Mouse (Mus musculus) cortical plate, adult 2 months (tissue): ENCODE results near the gene Atp13a2. TPM values are rescaled to one million over a fixed set of nuclear protein-coding genes. Genes with fewer than 3 reads are reported as not detected.
A peak's percentile ranks its signal among the peaks of the same experiment; 100 is the strongest.

ENCODE experiments used
- H3K27ac ChIP-seq: fragments of 200-500 bp; 2 replicates; pipeline ENCODE4 v1.5.1; 2012; ENCODE audit warnings: low read length, control low read depth, inconsistent platforms; ENCODE audit not compliant: insufficient read depth
- H3K4me1 ChIP-seq: fragments of 200-500 bp; 2 replicates; pipeline ENCODE4 v1.6.1; 2011; ENCODE audit warnings: low read length; ENCODE audit not compliant: control insufficient read depth, insufficient read depth
- H3K4me3 ChIP-seq: fragments of 200-500 bp; 2 replicates; pipeline ENCODE4 v1.5.1; 2011; ENCODE audit warnings: mild to moderate bottlenecking, low read length, control low read depth; ENCODE audit not compliant: insufficient read depth
- CTCF ChIP-seq: fragments of 200-500 bp; IDR thresholded peaks from 2 replicates; pipeline ENCODE4 v1.5.1; 2011; ENCODE audit warnings: mild to moderate bottlenecking, control low read depth, low read length; ENCODE audit not compliant: insufficient read depth; ENCODE audit errors: extremely low read depth
- POLR2A ChIP-seq: fragments of 200-500 bp; IDR thresholded peaks from 2 replicates; pipeline ENCODE4 v1.6.1; 2011; ENCODE audit warnings: mild to moderate bottlenecking, low read length, control low read depth; ENCODE audit not compliant: insufficient read depth; ENCODE audit errors: extremely low read depth
- polyA plus RNA-seq: library from polyadenylated mRNA; depleted of rRNA; stranded (reverse); fragments of >200 nt; gene quantifications from 2 replicates; pipeline ENCODE4 v1.2.3, GENCODE M21; 2012

The Atp13a2 gene
- polyA plus RNA-seq, 1 experiment, result 187 TPM

DNA sequence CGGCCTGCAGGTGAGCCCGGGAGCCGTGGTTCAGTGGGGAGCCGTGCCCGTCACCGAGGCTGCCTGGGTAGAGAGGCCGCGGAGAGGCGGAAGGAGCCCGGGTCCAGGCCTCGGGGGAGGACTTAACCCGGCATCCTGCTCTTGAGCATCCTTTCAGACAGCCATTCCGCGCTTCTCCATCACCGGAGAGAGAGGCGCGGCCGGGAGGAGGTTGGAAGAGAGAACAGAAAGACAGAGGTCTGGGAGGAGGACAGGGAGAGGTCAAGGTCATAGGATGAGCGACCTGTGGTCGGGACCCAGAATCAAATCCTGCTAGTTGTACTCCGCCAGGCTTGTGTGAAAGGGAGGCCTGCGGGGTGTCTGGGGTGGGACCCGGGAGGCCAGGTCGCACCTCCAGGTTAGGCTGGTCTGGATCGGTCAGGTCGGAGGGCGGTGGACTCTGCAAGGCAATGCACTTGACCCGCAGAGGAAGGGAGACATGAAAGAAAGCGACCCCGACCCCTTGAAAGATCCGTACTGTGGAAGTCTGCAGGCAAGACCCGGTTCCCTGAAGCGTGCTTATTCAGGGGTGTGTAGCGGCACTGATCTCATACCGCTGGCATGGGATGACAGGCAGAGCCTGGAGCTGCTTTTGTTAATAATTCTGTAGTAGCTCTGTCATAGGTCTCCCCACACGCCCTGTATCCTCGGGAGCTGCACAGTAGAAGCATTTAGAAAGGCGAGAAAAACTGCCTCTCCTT lies 25.0 kb upstream of the Atp13a2 start:
- TF ChIP-seq CTCF, result no peak
- TF ChIP-seq POLR2A, result no peak
- peak overlapping the region; percentile 84 for H3K4me3 ChIP-seq
- peaks cover 11% of the 10 kb centered on the region for H3K4me1 ChIP-seq
- H3K27ac ChIP-seq, result peak overlapping the region; percentile 92

DNA sequence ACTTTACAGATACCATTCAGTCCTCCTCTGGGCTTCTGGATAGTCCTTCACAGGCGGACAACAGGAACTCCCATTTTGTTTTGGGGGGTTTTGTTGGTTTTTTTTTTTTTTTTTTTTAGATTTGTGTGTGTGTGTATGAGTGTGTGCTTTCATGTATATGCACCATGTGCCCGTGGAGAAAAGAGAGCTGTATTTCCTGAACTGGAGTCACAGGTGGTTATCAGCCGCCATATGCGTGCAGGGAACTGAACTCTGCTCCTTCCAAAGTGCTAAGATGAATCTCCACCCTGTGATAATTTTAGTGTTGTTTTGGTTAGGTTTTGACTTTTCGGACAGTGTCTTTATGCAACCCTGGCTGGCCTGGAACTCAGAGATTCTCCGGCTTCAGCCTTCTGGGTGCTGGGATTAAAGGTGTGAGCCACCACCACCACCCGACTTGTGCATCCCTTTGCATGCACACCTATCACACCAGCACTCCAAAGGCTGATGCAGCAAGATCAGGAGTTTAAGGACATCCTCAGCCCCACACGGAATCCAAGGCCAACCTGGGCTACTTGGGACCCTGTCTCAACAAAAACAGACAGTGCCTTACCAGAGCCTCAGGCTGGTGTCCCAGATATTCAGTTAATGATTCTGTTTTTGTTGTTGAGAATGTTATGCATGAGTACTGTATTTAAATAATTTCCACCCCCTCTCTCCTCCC lies 24.3 kb upstream of the Atp13a2 start:
- Histone ChIP-seq H3K4me1 (peaks cover 9% of the 10 kb centered on the region), H3K27ac (peak overlapping the region; percentile 92; the same call in 1 of the 2 replicates), H3K4me3 (peak overlapping the region; percentile 84)
- TF ChIP-seq POLR2A (no peak), CTCF (no peak)

DNA sequence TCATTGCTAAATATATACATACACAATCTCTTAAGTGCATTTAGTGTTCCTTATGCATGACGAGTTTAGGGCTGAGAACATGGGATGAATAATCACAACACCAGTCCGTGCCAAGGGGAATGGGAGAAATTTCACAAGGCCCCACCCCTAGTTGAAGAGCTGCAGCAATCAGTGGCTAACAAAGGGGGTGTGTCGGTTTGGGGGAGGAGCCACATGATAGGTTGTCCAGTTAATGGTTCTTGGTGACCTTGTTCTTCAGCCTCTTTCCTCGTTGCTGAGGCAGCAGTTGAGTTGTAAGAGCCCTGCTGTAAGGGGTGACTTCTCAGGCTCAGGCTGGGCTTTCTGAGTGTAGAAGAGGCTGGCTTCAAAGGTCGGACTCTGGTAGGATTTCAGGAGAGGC lies 23.7 kb upstream of the Atp13a2 start:
- no peak overlapping the region for H3K27ac ChIP-seq
- H3K4me3 ChIP-seq, result peak overlapping the region; percentile 84; the same call in 1 of the 2 replicates
- peaks cover 9% of the 10 kb centered on the region for H3K4me1 ChIP-seq
- TF ChIP-seq POLR2A (no peak), CTCF (no peak)

DNA sequence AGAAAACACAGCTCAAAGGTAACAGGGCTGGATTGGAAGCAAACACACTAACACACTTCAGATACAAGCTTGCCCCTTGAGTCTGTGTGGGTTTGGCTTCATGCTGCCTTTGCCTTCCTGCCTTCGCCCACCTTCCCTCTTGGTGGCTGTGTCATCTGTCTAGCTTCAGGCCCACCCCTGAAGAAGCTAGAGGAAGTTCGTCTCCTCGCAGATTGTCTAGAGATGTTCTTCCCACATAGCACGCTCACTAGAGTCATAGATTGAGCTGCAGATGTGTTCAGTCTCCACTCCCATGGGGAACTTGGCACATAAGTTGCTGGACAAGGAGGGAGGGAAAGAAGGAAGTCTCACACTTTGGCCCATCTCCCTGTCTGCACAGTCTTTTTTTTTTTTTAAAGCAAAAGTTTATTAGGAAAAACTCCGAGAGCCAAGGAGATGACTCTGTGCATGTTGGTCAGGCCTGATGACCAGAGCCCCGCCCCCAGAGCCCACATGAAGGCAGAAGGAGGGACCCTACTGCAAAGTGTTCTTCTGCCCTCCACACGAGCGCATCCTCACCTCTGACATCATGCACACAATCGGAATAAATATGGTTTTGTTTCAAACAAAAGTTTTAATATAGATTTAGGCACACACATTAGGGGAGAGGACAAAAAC lies 22.6 kb upstream of the Atp13a2 start:
- Histone ChIP-seq H3K27ac (no peak overlapping the region), H3K4me1 (peaks cover 9% of the 10 kb centered on the region), H3K4me3 (no peak overlapping the region)
- TF ChIP-seq CTCF (no peak), POLR2A (no peak)

DNA sequence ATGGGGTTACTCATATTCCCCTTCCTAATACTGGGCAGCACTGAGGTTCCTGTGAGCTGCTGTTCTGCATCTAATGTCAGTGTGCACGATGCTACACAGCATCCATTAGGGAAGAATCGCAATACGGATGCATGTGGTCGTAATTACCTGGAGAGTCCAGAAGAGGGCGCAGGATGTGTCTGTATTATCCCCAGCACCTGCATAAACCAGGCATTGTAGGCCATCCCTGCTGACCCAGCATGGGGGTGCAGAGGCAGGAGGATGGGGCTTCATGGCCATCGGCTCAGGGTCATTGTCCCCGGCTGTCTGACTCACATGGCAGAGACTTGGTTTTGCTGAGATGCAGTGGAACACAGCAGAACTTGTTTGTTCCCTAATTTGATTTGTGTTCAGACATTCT lies 22.1 kb upstream of the Atp13a2 start:
- H3K27ac ChIP-seq, result no peak overlapping the region
- H3K4me1 ChIP-seq, result peaks cover 9% of the 10 kb centered on the region
- TF ChIP-seq POLR2A, result no peak
- peak; percentile 83 for TF ChIP-seq CTCF
- no peak overlapping the region for H3K4me3 ChIP-seq

DNA sequence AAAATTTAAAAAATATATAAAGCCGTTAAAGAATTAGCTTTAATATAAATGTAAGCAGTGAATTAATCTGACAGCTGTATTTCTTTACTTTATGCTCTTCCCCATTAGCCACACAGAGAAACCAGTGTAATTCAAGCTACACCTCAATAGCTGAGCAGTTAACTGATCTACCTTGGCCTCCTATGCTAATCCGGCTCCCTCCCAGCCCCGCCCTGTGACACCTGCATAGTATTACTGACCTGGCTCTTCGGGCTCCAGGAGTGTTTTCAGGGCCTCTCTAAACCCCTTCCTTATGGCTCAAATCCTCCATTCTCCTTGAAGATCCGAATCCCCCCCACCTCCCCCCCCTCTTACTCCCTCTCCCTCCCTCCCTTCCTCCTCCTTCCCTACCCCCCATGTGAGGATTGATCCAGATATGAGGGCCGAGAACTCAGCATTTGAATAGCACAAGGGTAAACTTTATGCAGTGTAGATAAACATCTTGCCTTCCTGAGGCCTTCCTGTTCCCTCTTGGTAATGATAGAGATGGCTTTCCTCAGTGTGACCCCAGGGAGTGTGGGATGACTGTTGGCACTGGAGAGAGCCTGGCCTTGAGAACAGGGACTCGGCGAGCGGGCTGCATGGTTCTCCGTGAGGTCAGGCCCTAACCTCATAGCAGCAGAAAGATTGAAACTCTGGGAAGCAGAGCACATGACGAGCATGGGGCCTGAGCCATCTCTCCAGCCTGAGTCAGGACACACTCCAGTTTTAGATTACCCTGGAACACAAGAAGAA lies 19.1 kb upstream of the Atp13a2 start:
- Histone ChIP-seq H3K4me3 (no peak overlapping the region), H3K27ac (no peak overlapping the region), H3K4me1 (peaks cover 5% of the 10 kb centered on the region)
- TF ChIP-seq POLR2A (no peak), CTCF (no peak)

DNA sequence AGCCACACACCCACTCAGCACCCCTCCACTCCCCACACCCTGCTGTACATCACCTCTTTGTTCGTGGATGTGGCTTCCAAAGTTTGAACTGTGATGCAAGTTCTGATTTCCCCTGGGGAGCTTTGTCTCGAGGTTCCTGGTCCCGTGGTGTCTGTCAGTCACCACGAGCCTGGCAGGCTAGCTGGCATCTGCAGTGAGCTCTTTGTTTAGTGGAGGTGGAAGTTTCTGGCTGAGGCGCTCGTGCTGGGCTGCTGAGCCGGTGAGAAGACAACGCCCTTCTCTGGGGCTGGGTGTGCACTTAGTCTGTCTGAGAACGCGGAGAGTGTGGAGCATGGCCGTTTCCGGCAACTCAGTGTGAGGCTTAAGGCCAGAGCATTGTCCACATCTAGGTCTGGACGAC lies 15.0 kb upstream of the Atp13a2 start:
- H3K4me1 ChIP-seq, result no peaks in the 10 kb centered on the region
- H3K27ac ChIP-seq, result no peak overlapping the region
- TF ChIP-seq CTCF, result no peak
- TF ChIP-seq POLR2A, result no peak
- no peak overlapping the region for H3K4me3 ChIP-seq

DNA sequence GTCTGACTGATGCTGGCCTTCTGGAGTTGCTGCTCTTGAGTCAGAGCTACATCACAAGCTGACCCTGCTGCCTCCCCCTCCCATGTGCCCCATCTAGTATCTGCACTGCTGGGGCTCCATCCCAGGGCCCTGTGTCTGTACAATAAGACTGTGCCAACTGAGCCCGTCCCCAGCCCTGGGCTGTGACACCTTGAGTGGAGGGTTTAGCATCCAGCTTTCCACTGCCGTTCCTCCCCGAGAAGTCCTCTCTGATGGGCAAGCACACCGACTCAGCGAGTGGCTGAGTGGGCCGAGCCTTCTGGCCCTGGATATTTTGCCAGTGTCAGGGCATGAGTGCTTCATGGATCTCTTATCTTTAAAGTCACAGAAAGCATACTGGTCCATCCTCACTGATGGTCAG lies 12.3 kb upstream of the Atp13a2 start:
- no peak overlapping the region for H3K4me3 ChIP-seq
- no peaks in the 10 kb centered on the region for H3K4me1 ChIP-seq

DNA sequence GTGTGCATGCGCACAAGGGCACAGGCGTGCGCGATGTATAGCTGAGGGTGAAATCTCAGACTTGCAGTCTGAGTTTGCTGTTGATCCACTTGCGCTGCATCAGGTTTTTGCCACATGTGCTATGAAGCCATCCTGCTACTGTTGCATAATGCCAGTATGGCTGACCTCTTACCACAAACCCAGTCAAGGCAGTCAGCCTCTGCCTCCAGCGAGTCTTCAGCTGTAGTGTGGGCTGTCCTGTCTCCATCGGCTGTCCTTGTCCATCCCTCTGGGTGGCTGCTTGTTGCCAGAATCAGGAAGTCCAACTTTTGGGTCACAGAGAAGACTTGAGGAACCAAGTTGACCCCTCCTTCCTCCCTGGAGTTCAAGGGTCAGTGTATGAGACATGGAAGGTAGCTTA lies 11.3 kb upstream of the Atp13a2 start:
- Histone ChIP-seq H3K27ac (no peak overlapping the region), H3K4me1 (no peaks in the 10 kb centered on the region), H3K4me3 (no peak overlapping the region)
- no peak for TF ChIP-seq POLR2A
- TF ChIP-seq CTCF, result no peak

More for the DNA sequence above, 12.3 kb upstream of the Atp13a2 start:
- H3K27ac ChIP-seq, result no peak overlapping the region
- TF ChIP-seq CTCF, result no peak
- no peak for TF ChIP-seq POLR2A

DNA sequence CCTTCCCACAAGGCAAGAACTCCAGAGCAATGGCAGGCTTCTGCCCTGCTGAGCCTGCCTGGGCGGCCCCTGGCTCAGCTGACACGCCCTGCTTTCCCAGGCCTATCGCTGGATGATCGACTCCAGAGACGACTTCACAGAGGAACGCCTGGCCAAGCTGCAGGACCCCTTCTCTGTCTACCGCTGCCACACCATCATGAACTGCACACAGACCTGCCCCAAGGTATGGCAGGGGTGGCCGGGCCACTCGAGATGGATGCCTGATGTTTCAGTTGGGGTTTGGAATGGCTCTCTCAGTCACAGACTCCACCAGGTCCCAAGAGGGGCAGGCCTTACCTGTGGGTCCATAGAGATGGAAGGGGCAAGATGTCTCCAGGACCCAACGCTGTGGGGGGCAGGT lies 9.4 kb upstream of the Atp13a2 start:
- TF ChIP-seq CTCF, result no peak
- TF ChIP-seq POLR2A, result no peak
- Histone ChIP-seq H3K4me1 (no peaks in the 10 kb centered on the region), H3K27ac (no peak overlapping the region), H3K4me3 (no peak overlapping the region)
